Mouse (Mus musculus) lung, adult 2 months (tissue): ENCODE measurements around the gene Pik3r6.

Source experiments
- CTCF ChIP-seq: fragments of 200-500 bp; IDR thresholded peaks from 2 replicates; pipeline ENCODE4 v1.5.1; 2011; ENCODE audit warnings: mild to moderate bottlenecking, low read length, control low read depth; ENCODE audit not compliant: insufficient read depth
- POLR2A ChIP-seq: fragments of 200-500 bp; IDR thresholded peaks from 2 replicates; pipeline ENCODE4 v1.6.1; 2011; ENCODE audit warnings: low read depth, mild to moderate bottlenecking, control low read depth, low read length, borderline replicate concordance; ENCODE audit errors: extremely low read depth

DNA sequence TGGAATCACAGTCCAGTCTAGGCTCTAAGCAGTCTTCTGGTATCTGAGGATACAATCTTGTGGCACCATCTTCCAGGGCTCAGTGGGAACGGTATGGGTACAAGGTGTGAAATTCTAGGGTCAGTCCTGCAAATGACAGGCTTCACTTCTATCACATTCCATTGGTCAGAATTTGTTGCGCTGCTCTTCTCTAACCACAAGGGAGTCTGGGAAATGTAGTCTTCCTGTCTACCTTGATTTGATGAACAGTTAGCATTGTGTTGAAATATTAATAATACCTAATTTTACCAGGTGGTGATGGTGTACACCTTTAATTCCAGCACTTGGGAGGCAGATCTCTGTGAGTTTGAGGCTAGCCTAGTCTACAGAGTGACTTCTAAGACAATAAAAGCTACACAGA lies 17.6 kb downstream of the Pik3r6 start:
- TF ChIP-seq CTCF: no peak
- TF ChIP-seq POLR2A: no peak
